Mouse (Mus musculus) mouse embryonic stem cell (cell line): Measurements from ENCODE around the gene Prkcsh.

ENCODE experiments used
- in situ Hi-C, 2 experiments: fragments of 300-500 bp; cut with MboI; formaldehyde crosslinking; loops; 1 replicate in 1 of 2; 3 replicates in 1 of 2; pipeline ENCODE4 v1.14.3; 2019 to 2020; ENCODE audit warnings: low sequenced_read_pairs in 2 of 2, low pct_unique_long_range_greater_than_20kb in 1 of 2, mixed read lengths in 1 of 2; ENCODE audit not compliant: unreplicated experiment in 1 of 2

Gene Prkcsh

DNA sequence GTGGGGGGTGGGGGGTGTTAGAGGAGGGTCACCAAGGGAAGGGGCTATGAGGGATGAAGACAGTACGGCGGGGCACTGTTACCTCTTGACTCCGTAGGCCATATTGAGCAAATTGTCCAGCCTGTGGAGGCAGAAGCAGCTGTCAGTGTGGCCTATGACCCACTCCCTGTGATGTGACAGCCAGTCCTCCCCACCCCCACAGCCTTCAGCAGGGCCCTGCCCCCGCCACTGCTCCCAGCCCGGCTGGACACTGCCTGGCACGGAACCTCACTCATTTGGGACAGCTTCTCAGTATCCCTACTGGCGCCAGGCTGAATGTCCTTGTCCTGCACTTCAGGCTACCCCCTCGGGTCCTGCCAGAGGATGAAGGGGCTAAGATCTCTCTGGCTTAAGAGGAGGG lies 22.0 kb downstream of the Prkcsh start:
- in situ Hi-C loops = no loop called here

DNA sequence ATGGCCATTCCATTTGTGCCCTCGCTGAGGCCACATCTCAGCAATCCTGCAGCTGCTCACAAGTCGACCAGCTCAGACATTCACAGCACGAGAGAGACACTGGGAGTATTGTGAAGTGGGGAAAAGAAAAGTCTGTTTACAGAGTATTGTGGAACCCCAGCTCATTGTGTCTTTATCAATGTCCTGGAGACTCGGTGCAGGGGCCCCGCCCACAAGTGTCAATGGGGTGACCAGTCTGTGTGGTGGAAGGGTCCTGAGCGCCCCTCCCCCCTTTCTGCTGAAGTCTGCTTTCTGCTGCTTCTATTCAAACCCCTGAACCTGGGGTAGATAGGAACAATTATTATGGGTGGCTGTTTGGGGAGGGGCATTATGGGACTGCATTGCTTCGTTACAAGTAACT lies 25.9 kb downstream of the Prkcsh start:
- in situ Hi-C loops = no loop called here

DNA sequence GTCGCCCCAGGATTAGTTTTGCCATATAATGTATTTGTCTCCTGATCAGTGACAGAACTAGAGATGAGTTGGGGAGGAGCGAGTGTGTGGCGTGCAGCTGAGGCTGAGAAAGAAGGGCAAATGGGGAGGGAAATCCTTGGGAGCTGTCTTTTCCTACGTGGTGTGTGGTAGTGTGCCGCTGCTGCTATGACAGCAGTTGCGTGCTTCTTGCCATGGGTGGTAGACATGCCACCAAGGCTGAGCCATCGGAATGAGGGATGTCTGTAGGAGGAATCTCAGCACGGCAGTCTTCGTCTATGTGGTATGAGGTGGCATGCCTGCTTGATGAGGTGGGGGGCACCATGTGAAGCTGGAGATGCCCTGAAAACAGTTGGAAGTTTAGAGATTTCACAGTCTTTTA lies 27.8 kb downstream of the Prkcsh start:
- in situ Hi-C loops = no loop called here

DNA sequence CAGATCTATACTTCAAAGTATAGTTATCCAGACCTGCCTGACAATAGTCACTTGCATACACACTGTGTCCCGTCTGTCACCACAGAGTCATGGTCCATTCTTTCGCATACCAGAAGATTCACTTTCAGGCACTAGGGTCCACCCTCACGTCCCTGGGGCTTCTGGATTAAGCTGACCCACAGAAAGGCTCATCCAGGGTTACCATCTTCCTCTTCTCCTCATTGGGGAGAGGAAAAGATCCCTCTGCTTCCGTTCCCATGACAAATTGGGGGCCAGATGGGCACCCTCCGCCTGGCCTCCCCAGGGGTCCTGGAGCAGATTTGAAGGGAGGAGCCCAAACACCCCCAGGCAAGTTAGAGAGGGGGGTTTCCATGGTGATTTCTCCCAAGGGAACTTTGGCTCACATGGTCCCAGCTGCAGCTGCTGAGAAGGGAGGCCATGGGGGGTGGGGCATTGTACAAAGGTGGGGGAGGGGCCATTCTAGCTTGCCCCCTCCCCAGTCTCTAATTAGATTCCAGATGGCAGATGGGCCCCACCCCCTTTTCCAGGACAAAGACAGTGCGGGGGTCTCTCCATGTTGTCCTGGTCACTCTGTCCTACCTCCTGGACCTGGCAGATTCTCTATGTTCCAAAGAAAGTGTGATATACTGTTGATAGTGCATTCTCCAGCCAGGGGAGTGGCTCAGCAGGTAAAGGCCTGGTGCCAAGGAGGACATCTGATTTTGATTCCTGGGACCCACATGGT lies 32.9 kb downstream of the Prkcsh start:
- in situ Hi-C loops = no loop called here

DNA sequence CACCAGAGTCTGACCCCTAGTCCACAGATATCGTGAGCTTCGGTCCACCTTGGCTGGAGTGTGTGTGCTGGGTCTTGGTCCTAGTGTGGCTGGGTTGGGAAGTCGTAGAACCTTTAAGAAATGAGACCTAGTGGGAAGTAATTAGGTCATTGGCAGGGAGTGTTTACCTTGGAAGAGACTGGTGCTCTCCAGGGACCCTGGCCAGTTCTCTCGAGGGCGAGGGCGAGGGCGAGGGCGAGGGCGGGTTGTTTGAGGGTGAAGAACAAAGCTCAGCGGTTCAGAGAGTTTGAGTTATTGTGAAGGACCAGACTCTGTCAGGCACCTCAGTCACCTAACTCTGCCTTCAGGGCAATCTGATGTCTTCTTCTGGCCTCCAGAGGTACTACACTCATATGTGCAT lies 35.2 kb downstream of the Prkcsh start:
- in situ Hi-C loops = no loop called here

DNA sequence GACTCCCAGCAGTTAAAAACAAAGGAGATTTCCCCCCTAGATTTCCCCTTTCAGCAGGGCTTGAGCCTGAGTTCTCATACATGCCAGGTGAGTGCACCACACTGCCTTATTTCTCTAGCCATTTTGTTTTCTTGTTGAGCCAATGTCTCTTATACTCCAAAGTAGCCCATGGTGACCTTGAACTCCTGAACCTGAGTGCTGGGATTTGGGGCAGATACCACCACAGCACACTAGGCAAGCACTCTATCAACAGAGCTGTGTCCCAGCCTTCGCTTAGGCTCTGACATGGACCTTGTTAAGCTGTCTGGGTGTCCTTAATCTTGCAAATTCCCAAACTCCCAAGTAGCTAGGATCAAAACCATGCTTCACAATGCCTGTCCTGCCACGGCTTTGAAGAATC lies 39.2 kb downstream of the Prkcsh start:
- in situ Hi-C loops = loop anchor here in 1 of 2 experiments (5.0 kb wide), 1 partner anchor 40 kb away; the partner anchor contains the start of genes Ccdc151 and Prkcsh

DNA sequence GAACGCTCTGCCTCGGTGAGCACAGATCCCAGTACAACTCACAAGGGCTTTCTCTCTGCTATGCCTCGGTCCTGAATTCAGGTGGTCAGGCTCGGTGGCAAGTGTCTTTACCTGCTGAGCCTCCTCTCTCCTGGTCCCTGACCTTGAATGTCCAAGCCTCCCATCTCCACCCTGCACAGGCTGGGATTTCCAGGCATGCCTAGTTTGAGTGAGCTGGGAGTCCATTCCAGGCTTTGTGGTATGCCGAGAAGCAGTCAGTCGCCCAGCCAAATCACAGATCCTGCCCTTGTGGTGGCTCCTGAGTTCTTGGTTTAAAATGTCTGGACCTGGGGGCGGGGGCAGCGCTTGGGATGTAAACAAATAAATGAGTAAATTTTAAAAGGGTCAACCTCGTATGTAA lies 44.7 kb downstream of the Prkcsh start:
- in situ Hi-C loops = no loop called here

DNA sequence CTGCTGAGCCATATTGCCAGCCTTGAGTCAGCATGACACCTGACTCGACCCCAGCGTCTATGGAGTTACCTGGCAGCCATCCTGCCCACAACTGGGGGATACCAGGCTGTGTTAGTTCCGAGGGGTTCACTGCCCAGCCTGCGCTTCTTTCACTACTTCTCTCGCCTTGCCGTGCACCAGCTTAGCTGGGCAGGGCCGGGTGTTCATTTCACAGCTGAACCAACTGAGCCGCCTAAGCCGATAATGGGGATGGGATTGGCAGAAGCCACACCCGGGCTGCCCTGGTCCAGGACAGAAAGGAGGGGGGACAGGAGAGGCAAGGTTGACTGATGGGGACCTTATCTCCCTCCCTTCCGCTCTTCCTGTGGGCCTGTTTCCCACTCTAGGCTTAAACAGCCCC lies 46.7 kb downstream of the Prkcsh start:
- in situ Hi-C loops = no loop called here

DNA sequence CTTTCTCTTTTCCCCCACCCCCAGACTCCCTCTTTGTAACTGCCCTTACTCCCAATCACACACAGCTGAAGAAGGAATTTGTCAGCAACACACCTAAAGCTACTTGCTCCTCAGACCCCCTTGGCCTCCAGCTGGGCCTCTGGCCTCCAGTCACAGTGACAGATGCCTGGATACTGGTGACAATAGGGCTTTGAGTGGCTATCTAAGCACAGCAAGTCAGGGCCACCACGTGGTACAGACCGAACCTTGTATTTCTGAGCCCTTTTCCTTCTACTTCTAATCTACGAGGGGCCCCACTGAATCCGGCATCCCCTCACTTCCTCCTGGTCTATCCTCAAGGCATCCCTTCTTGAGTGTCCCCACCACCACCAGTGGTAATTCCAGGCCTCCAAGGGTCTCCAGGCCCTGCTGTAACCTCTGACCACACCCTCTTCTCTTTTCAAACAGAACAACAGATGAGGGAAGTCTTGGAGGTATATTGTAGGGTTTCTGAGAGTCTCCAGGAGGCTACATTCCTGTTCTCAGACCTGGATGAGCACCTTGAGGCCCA lies 47.2 kb downstream of the Prkcsh start:
- in situ Hi-C loops = loop anchor here in 1 of 2 experiments (5.0 kb wide), 1 partner anchor 72 kb away; no protein-coding TSS in a partner anchor

DNA sequence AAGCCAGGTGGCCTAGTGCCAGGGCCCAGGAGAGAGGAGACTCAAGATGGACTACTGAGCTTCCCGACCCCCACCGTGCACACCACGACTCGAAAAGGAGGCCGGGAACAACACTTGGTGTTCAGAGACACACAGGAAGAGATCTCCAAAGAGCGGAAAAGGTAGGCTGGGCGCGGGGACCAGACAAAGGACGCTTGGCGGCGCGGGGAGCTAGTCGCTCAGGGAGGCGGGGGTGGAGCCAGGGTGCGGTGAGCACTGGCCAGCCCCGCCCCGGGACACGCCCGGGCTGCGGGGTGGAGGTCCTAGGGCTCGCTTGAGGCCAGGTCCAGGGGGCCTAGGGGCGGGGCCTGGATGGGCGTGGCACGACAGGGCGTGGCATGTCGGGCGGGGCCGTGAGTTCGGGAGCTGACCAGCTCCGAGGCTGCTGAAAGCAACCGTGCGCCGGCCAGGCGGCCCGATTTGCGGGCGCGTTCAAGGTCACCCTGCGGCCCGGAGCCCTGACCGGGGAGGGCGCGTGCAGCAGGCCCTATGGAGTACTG lies 47.8 kb downstream of the Prkcsh start:
- in situ Hi-C loops = loop anchor here in 1 of 2 experiments (5.0 kb wide), 1 partner anchor 73 kb away; no protein-coding TSS in a partner anchor

DNA sequence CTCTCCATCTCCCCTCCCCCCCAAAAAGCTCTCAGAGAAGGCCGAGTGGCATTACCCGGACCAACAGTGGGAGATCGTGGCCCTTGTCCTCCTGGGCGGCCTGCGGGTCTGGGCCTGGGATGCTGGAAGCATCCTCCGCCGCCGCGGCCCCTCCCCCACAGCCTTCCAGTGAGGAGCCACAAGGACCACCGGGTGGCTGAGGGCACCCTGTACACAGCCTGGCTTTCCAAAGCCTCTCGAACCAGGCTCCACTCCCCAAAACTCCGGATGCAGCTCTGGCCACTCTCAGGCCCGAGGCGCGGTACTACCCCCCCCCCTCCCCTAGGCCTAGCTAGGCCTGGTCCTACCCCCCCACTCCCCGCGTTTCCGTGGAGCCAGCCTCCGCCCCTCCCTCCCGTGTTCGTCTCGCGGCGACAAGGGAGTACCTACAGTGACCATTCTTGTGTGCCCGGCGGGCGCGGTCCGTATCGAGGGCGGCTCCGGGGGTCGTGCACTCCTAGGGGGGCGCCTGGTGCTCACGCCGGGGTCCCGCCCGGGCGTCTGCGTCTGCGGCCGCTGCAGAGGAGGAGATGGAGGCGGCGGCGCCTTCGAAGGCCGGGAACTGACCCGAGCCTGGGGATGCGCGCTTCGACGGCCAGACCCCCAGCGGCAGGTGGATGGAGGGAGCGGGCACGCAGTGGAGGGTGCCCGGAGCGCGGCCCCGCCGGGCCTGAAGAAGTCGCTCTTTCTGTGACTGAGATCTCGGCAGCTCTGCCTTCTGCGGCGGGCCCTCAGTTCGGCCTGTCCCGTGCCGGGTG lies 48.8 kb downstream of the Prkcsh start:
- in situ Hi-C loops = loop anchor here in 1 of 2 experiments (5.0 kb wide), 1 partner anchor 74 kb away; no protein-coding TSS in a partner anchor

DNA sequence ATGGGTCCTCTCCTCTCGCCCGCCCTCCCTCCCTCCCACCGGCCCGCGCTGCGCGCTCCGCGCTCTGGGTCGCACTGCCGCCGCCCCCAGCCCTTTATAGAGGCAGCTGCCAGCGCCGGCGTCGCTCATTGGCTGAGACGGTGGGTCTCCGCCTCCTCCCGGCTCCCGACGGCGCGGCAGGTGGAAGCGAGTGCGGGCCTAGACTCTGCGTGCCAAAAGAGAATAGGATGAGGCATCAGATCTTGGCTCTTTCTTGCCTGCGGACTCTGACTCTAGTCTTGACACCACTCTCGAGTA lies 49.3 kb downstream of the Prkcsh start, which contains the start of gene Elavl3:
Elavl3 (minus strand) TSS at position 66 of the 297 bp plus-strand sequence.
- in situ Hi-C loops = loop anchor here in 1 of 2 experiments (5.0 kb wide), 1 partner anchor 75 kb away; no protein-coding TSS in a partner anchor

DNA sequence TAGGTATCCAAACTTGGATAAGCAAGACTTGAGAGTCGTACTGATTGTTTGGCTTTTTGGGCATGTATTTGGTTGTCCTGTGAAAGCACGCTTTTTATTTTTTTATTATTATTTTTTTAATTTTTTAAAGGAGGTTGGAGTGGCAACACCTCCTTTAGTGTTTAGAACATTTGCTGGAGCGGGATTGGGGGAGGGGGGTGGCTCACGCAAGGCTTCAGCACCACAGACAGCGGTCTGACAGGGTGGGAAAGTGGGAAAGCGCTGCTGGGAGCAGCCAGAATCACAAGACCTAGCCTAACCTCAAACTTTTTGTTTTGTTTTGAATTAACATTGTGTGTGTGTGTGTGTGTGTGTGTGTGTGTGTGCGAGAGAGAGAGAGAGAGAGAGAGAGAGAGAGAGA lies 51.1 kb downstream of the Prkcsh start:
- in situ Hi-C loops = loop anchor here in 1 of 2 experiments (5.0 kb wide), 1 partner anchor 76 kb away; no protein-coding TSS in a partner anchor

DNA sequence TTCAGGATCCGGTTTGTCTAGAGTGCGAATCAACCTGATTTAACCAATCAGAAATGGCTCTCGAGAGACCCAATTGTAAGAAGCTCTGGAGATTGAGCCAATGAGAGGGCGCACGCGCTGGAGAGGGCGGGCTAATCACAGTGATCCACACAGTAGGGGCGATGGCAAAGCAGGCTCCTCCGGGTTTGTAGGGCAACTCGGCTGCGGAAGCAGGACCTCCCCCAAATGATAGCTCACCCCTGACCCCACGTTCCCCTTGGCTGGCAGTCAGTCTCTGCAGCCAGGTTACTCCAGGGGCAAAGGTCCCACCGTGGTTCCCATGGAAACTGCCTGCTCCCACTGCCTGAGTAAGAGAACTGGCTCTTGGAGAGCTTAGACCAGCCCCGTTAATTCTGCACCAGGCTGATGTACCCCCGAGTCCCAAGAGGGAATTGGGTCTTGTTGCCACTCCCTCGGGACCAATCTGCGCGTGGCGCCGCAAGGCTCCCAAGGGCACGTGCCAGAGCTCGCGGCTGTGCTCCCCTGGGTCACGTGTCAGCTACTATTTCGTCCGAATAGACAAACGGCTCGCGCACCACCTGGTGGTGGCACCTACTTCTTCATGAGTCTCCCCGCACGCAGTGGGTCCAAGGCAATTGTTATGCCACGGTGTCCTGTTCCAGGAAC lies 51.9 kb downstream of the Prkcsh start:
- in situ Hi-C loops = loop anchor here in 1 of 2 experiments (5.0 kb wide), 1 partner anchor 77 kb away; no protein-coding TSS in a partner anchor

DNA sequence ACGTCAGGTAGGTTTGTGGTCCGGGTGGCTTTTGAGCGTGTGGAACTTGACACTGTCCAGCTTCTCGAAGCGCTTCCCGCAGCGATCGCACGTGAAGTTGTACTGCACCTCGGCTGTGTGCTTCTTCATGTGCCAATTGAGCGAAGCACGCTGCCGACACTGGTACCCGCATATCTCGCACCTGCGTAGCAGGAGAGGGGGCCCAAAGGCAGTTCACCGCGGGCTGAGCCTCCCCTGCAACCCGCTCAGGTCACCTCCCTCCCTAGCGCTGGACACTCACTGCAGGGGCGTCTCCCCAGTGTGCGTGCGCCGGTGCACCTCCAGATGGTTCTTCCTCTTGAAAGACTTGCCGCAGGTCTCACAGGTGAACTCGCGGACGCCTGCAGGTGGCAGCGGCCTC lies 53.1 kb downstream of the Prkcsh start:
- in situ Hi-C loops = no loop called here

DNA sequence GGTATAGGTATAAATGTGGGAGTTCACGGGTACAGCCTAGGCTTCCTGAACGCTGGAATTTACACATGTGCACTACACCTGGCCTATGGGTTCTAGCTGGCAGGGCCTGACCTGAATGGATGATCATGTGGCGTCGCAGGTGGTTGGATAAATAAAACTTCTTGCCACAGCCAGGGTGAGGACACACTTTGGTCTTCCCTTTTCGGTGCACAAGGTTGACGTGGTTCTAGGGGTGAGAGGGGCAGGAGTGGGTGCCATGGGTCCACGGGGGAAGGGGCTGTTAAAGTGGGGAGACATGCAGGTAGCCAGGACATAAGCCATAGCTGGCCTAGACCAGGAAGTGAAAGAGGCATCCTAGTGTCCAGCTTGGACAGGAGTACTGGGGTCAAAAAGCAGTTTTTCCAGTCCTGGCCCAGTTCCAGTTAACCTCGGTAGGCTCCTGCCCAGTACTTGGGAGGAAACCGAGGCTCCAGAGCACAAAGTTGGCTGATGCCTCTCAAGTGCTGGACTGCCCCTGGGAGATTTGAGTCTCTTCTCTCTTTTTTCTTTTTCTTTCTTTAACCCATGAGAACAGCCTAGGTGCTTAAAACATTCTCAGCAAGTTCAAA lies 53.8 kb downstream of the Prkcsh start:
- in situ Hi-C loops = no loop called here

DNA sequence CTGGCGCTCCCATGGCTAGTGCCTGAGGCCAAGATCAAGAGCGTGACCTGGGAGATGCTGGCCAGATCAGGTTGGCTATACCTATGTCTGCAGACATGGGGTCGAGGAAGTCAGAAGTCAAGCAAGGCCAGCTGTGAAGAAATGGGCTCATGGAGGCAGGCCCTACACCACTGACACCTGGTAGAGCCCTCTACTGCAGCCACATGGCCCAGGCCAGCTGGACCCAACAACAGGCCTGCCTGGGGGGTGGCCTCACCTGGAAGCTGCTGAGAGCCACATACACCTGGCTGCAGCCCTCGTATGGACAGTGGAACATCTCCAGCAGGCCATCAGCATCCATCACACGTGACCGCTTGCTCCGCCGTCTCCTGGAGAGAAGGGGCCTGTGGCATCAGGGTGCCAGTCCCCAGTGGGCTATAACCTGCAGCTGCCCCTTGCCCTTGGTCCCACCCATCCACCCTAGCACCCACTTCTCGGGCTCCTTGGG lies 54.5 kb downstream of the Prkcsh start:
- in situ Hi-C loops = no loop called here

DNA sequence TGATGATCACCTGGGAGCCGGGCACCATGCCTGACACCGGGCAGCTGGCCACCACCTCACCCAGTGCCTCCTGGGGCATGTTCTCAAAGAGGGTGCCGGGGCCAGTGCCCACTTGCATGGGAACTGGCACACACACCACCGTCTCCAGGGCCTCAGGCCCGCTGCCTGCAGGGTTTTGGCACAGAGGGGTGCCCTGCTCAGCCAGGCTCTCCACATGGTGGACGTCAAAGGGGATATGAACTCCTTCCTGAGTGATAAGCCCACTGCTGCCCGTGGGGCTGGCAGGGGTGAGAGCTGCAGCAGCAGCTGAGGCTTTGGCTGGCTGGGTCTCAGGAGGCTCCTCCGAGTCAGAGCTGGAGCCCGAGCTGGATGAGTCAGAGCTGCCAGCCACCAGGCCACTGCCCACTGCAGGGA lies 55.4 kb downstream of the Prkcsh start:
- in situ Hi-C loops = no loop called here
